24 mouse cellular contexts compared by ENCODE assay signal in the genomic region with DNA sequence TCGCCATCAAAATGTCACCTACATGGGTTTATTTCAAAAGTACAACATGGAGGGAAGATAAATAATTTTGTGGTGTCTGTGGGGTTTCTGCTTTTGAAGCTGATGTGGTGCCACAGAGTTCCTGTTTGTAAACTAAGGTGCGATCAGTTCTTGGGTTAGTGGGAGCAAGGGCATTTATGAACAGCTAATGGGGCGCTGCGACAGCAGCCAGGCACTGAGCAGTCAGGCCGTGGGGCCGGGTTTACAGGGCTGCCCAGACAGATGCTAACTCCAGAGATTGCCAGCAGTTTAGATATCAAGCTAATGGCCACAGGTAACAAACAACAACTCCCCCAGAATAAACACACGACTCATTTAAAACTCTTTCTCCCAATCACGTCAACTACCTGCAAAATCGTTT.
DNase-seq lines count a peak whose midpoint lies in the region; ATAC-seq and TF ChIP-seq lines count a peak whose summit lies in the region.
"Had no signal": no experiment of that assay in that cellular context is flagged by ENCODE, and none has a peak within 500 bp of the region (broad histone marks: within the 10 kb centered on the region; RNA-seq: fewer than 3 reads in every experiment).

No protein-coding gene starts in this region.

- DNase-seq in MEL (ENCODE audit: low read depth, low spot score): no peak
- peak; percentile 35 for DNase-seq in forelimb bud, embryonic 11.5 days (ENCODE audit: low read depth, low spot score)
- peak; percentile 63 for DNase-seq in limb, embryonic 11.5 days (ENCODE audit: low spot score)
- no peak for DNase-seq in heart, adult 9 months (ENCODE audit: low spot score in 2 of 2)
- no peak for DNase-seq in cerebellum, postnatal 25 days
- DNase-seq: adrenal gland, adult 8-10 months; adrenal gland, postnatal 25 days; cerebellum, adult 11-12 months; cerebellum, adult 8-10 months; cerebellum, postnatal 10 days; forebrain, postnatal 0 days; gastrocnemius, postnatal 25 days; heart, adult 18-20 months; heart, postnatal 14 days had no signal

- H3K9me3 ChIP-seq in MEL (replicated peaks; ENCODE audit: insufficient read depth, low read length): no peaks in the 10 kb centered on the region
- H3K9me3 ChIP-seq in limb, embryonic 11.5 days (ENCODE audit: control insufficient read depth, low read length): no peaks in the 10 kb centered on the region
- H3K9me3 ChIP-seq: embryonic facial prominence, embryonic 12.5 days; embryonic facial prominence, embryonic 15.5 days; heart, embryonic 10.5 days; heart, embryonic 13.5 days; hindbrain, embryonic 12.5 days; hindbrain, embryonic 15.5 days had no signal

- no peak for TF ChIP-seq CTCF in MEL (IDR thresholded peaks at IDR 0.05 in 2 of 3, conservative IDR thresholded peaks at IDR 0.05 in 1 of 3; ENCODE audit: control insufficient read depth in 1 of 3, insufficient read depth in 1 of 3, low read depth in 2 of 3, low read length in 3 of 3, poor library complexity in 1 of 3, severe bottlenecking in 1 of 3)

- H3K4me1 ChIP-seq in MEL (ENCODE audit: control insufficient read depth in 1 of 2, insufficient read depth in 2 of 2, low read length in 2 of 2): peaks cover 32 to 49% of the 10 kb centered on the region in 2 experiments
- H3K4me1 ChIP-seq in limb, embryonic 11.5 days (ENCODE audit: control insufficient read depth, insufficient read depth, low read length): peaks cover 13% of the 10 kb centered on the region
- H3K4me1 ChIP-seq: embryonic facial prominence, embryonic 12.5 days; embryonic facial prominence, embryonic 15.5 days; heart, embryonic 13.5 days; hindbrain, embryonic 12.5 days; hindbrain, embryonic 15.5 days had no signal

- no peak for TF ChIP-seq POLR2A in MEL (IDR thresholded peaks at IDR 0.05; ENCODE audit: control insufficient read depth in 1 of 2, insufficient read depth in 1 of 2, low read depth in 1 of 2, low read length in 2 of 2, poor library complexity in 1 of 2)

- H3K27me3 ChIP-seq in MEL (ENCODE audit: control insufficient read depth in 1 of 2, insufficient read depth in 2 of 2, low read length in 2 of 2): no peaks in the 10 kb centered on the region
- no peaks in the 10 kb centered on the region for H3K27me3 ChIP-seq in limb, embryonic 11.5 days (ENCODE audit: control insufficient read depth, insufficient read depth, low read length)
- H3K27me3 ChIP-seq: embryonic facial prominence, embryonic 12.5 days; embryonic facial prominence, embryonic 15.5 days; heart, embryonic 13.5 days; hindbrain, embryonic 12.5 days; hindbrain, embryonic 15.5 days had no signal

- H3K4me2 ChIP-seq in limb, embryonic 11.5 days (ENCODE audit: low read depth, severe bottlenecking): no peak overlapping the region
- H3K4me2 ChIP-seq: embryonic facial prominence, embryonic 12.5 days; embryonic facial prominence, embryonic 15.5 days; heart, embryonic 13.5 days; hindbrain, embryonic 12.5 days; hindbrain, embryonic 15.5 days had no signal

- no peak for TF ChIP-seq RAD21 in MEL (IDR thresholded peaks at IDR 0.05; ENCODE audit: low read depth, low read length)

- H3K79me2 ChIP-seq in MEL (ENCODE audit: control insufficient read depth, insufficient read depth, low read length, poor library complexity): no peaks in the 10 kb centered on the region

- H3K36me3 ChIP-seq in MEL (ENCODE audit: control insufficient read depth in 1 of 2, insufficient read depth in 2 of 2, low read length in 2 of 2): peaks cover 0 to 45% of the 10 kb centered on the region in 2 experiments; a peak in 2 of 4 replicates
- no peaks in the 10 kb centered on the region for H3K36me3 ChIP-seq in limb, embryonic 11.5 days (ENCODE audit: control insufficient read depth, insufficient read depth, low read length)
- H3K36me3 ChIP-seq: embryonic facial prominence, embryonic 12.5 days; embryonic facial prominence, embryonic 15.5 days; heart, embryonic 10.5 days; heart, embryonic 13.5 days; hindbrain, embryonic 12.5 days; hindbrain, embryonic 15.5 days had no signal

- peak overlapping the region; percentile 99 for H3K27ac ChIP-seq in MEL (ENCODE audit: control insufficient read depth, low read depth, low read length)
- peak overlapping the region; percentile 55 for H3K27ac ChIP-seq in limb, embryonic 11.5 days (replicated peaks; ENCODE audit: low read depth, low read length)
- H3K27ac ChIP-seq: embryonic facial prominence, embryonic 12.5 days; embryonic facial prominence, embryonic 15.5 days; heart, embryonic 10.5 days; heart, embryonic 13.5 days; hindbrain, embryonic 12.5 days; hindbrain, embryonic 15.5 days had no signal

- no peak overlapping the region for H3K4me3 ChIP-seq in MEL (ENCODE audit: control insufficient read depth in 1 of 2, insufficient read depth in 1 of 2, low read depth in 2 of 2, low read length in 2 of 2)
- no peak overlapping the region for H3K4me3 ChIP-seq in limb, embryonic 11.5 days (ENCODE audit: low read depth, low read length)
- H3K4me3 ChIP-seq: embryonic facial prominence, embryonic 12.5 days; embryonic facial prominence, embryonic 15.5 days; heart, embryonic 10.5 days; heart, embryonic 13.5 days; hindbrain, embryonic 12.5 days; hindbrain, embryonic 15.5 days had no signal

- no peak for ATAC-seq in limb, embryonic 11.5 days (ENCODE audit: insufficient number of reproducible peaks, low FRiP score, low TSS enrichment, low read depth)
- ATAC-seq in megakaryocyte progenitor cell, adult 5-6 weeks (replicated peaks; ENCODE audit: poor library complexity): no peak
- ATAC-seq: activated CD4-positive, CD25-positive, alpha-beta regulatory T cell, adult 4 months; CD4-positive, CD25-positive, alpha-beta regulatory T cell, adult 4 months; forebrain, embryonic 14.5 days; forebrain, postnatal 0 days had no signal

- WGBS in limb, embryonic 11.5 days: 15% methylated on average over 9 of the region's 9 CpGs

- H3K9ac ChIP-seq in MEL (ENCODE audit: control insufficient read depth, low read depth, low read length, poor library complexity, severe bottlenecking): no peak overlapping the region; the same call in 1 of the 2 replicates
- H3K9ac ChIP-seq in limb, embryonic 11.5 days (ENCODE audit: low read length): no peak overlapping the region
- H3K9ac ChIP-seq: embryonic facial prominence, embryonic 12.5 days; embryonic facial prominence, embryonic 15.5 days; forebrain, postnatal 0 days; heart, embryonic 13.5 days; hindbrain, embryonic 12.5 days; hindbrain, embryonic 15.5 days had no signal

- no peak for TF ChIP-seq EP300 in MEL (IDR thresholded peaks at IDR 0.05; ENCODE audit: low read depth in 1 of 2, low read length in 2 of 2)

TF ChIP-seq in MEL, 35 proteins besides CTCF, POLR2A, EP300 and RAD21:
- TF ChIP-seq BHLHE40 (IDR thresholded peaks at IDR 0.05; ENCODE audit: borderline replicate concordance, low read depth, low read length): no peak
- no peak for TF ChIP-seq MAX (IDR thresholded peaks at IDR 0.05; ENCODE audit: low read length)
- TF ChIP-seq MYC (IDR thresholded peaks at IDR 0.05; ENCODE audit: low read depth, low read length): no peak
- no peak for TF ChIP-seq USF2 (IDR thresholded peaks at IDR 0.05; ENCODE audit: borderline replicate concordance in 1 of 2, insufficient read depth in 1 of 2, low read depth in 1 of 2, low read length in 2 of 2)
- no peak for TF ChIP-seq MXI1 (IDR thresholded peaks at IDR 0.05; ENCODE audit: low read depth, low read length)

Comparison
In these comparisons a context has a peak if more than half of its experiments do, and no peak if none do; other contexts are left out.
1. DNase-seq: peak in forelimb bud, embryonic 11.5 days (single experiment) and limb, embryonic 11.5 days (single experiment); none in MEL (single experiment), heart, adult 9 months (0 of 2) and cerebellum, postnatal 25 days (0 of 2).